Mouse (Mus musculus) urinary bladder, postnatal 36 days (tissue): ENCODE data around the gene Cdkn1a.
"Not testable (repeated sequence)": the region's sequence is repeated elsewhere in the genome, so short reads cannot be mapped to it uniquely, and the experiment has no call there.

Experiments used
- DNase-seq, 2 experiments: peaks; one replicate each; pipeline ENCODE4 v3.0.0; 2022; ENCODE audit warnings: low spot score in 2 of 2, mixed read lengths in 1 of 2

Cdkn1a gene

GRCm38 (mm10) chr17:29090776-29091175 is at the start of gene Cdkn1a:
Gene Cdkn1a (plus strand): TSS chr17:29090976.
- no peak for DNase-seq

GRCm38 (mm10) chr17:29041632-29042031 is 49.1 kb upstream of the Cdkn1a start:
- DNase-seq, result not testable (repeated sequence)

GRCm38 (mm10) chr17:29042569-29042968 is 48.2 kb upstream of the Cdkn1a start:
- no peak for DNase-seq

DNA sequence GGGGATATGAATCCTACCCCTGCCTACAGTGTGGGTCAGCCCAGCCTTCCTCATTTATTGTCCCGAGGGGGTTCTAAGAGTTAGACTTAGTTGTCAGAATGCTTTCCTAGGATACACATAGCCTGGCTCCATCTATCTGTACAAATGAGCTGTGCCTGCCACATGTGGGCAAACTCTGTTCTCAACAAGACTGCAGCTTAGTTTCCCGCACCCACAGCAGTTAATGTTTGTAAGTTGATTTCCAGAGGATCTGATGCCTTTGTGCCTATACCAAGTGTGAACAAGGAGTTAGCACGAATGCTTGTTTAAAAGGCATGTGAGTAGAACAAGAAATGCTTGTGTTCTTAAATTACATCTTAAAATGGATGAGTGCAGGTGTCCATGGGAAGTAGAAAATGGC is 47.2 kb upstream of the Cdkn1a start:
- DNase-seq, result no peak

GRCm38 (mm10) chr17:29044146-29044924 is 46.4 kb upstream of the Cdkn1a start:
- DNase-seq, result no peak

- DNase-seq, result no peak
Measured at GRCm38 (mm10) chr17:29044925-29045319, 45.9 kb upstream of the Cdkn1a start.

- DNase-seq, result peak; percentile 58 to 75
Measured at GRCm38 (mm10) chr17:29045741-29046530, 44.8 kb upstream of the Cdkn1a start.

GRCm38 (mm10) chr17:29046863-29047262 is 43.9 kb upstream of the Cdkn1a start:
- DNase-seq, result no peak

- no peak for DNase-seq
Measured at GRCm38 (mm10) chr17:29047697-29048514, 42.9 kb upstream of the Cdkn1a start.

- DNase-seq, result peak; percentile 83 to 87
Measured at GRCm38 (mm10) chr17:29048748-29049507, 41.8 kb upstream of the Cdkn1a start.

DNA sequence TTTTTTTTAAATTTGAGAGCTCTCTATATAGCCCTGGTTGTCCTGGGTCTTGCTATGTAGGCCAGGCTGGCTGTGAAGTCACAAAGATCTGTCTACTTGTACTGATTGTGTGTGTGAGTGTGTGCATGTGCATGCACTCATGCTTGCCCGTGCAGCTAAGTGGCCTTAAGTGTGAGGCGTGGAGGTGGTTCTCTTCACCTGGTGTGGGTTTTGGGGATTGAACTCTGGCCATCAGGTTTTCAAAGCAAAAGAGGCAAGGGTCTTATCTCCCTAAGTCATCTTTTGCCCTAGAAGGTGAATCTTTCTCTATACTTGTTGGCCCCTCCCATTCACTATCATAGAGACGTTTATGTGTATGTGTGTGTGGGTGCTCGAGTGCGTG is 41.3 kb upstream of the Cdkn1a start:
- DNase-seq, result no peak

GRCm38 (mm10) chr17:29049923-29050322 is 40.9 kb upstream of the Cdkn1a start:
- no peak for DNase-seq

DNA sequence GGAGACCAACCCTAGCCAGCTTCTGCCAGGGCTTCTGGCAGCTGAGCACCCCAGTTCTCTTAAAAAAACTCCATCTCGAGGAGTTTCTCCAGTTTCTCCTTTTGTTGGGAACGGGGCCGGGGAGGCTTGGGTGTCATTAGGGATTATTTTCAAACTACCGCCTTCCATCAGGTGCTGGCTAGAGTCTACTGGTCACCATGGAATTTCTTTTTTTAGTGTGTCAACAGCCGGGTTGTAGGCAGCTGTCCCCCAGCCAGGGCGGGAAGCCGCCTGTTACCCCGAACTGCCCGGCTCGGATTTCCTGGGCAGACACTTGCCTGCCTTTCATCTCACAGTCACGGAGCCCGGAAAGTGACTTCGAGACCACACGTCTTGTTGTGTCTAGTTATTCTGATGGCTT is 40.0 kb upstream of the Cdkn1a start:
- no peak for DNase-seq

DNA sequence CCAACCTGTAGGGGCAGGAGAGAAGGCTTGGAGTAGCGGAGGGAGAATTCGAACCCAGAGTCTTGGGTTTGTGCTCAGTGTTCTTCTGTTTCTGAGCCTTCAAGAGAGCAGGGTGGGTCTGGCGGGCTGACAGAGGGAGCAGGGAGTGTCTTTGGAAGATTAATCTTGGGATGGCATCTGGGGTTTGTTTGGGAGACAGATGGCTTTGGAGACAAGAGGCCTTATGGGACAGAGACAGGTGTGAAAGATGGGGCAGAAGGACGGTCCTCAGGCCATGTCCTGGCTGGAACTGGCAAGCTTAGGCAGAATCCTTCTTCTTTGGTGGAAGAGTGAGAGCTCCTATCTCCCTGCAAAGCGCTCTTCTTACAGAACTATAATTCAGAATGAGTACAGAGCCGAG is 37.7 kb upstream of the Cdkn1a start:
- no peak for DNase-seq

DNA sequence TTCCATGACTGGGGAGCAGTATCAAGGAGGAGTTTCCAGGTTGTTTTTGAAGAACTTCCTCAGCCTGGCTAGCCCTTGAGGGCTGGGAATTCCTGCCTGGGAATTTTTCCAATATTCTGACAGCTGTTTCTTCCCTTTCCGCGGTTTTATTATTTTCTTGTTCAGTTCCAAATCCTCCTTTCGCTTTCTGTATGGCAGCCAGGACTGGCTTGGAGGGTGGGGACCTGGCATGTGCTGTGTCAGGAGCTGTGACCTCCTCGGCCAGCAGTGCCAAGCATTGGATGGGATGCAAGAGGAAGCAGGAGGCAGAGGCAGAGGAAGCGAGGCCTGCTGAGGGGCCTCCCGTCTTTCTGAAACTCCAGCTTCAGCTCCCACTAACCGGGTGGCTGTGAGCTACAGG is 36.9 kb upstream of the Cdkn1a start:
- peak in 1 of 2 experiments; percentile 77 for DNase-seq

DNA sequence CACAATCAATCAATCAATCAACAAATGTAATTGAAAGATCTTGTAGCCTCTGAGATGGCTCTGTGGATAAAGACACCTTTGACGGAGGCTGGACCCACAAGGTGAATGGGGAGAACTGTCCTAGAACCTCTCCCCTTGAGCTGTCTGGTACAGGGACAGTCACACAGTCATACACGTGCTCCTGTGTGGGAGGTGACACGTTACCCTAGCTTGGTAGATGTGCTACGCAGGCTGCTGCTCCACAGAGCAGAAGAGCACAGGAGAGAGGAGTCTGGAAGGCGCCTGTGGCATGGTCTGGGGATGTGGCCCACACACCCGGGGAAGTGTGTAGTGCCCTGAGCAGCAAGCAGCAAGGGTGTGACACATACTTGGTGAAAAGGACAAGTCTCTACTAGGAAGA is 36.3 kb upstream of the Cdkn1a start:
- DNase-seq, result no peak

- no peak for DNase-seq
Measured at GRCm38 (mm10) chr17:29055586-29055985, 35.2 kb upstream of the Cdkn1a start.

GRCm38 (mm10) chr17:29056207-29056606 is 34.6 kb upstream of the Cdkn1a start:
- no peak for DNase-seq

- no peak for DNase-seq
Measured at GRCm38 (mm10) chr17:29056699-29057151, 34.1 kb upstream of the Cdkn1a start.

- DNase-seq, result no peak
Measured at GRCm38 (mm10) chr17:29057361-29057890, 33.4 kb upstream of the Cdkn1a start.

DNA sequence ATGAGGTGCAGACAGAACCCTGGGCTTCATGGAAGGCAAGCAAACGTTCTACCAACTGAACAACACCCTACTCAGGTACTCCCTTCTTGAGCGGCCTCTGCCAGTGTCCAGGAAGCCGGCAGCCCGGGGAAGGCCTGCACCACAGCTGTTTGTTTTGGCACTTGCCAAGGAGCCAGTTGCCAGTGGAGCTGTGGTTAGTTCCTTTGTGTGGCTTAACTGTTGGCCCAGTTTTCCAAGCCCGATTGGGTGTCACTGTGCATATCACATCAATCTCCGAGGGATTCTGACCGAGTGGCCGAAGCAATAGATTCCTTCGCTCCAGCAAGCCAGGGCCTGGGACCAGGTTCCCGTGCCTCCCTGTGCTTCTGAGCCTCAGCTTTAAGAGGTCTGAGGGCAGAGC is 32.8 kb upstream of the Cdkn1a start:
- DNase-seq, result peak in 1 of 2 experiments; percentile 65
